Mouse (Mus musculus) bone marrow, adult 2 months (tissue): ENCODE data around the gene Wdhd1. TPM values are rescaled to one million over a fixed set of nuclear protein-coding genes. Genes with fewer than 3 reads are reported as not detected.
"Not testable (repeated sequence)": the region's sequence is repeated elsewhere in the genome, so short reads cannot be mapped to it uniquely, and the experiment has no call there.

Experiments
- H3K27ac ChIP-seq: fragments of 200-500 bp; 2 replicates; pipeline ENCODE4 v1.5.1; 2012; ENCODE audit warnings: low read depth, mild to moderate bottlenecking, control low read depth, inconsistent platforms, low read length; ENCODE audit not compliant: control insufficient read depth, poor library complexity, insufficient read depth
- H3K4me1 ChIP-seq: fragments of 200-500 bp; 2 replicates; pipeline ENCODE4 v1.6.1; 2011; ENCODE audit warnings: low read length; ENCODE audit not compliant: control insufficient read depth, insufficient read depth
- H3K4me3 ChIP-seq: fragments of 200-500 bp; replicated peaks from 2 replicates; pipeline ENCODE3; 2011; ENCODE audit warnings: mild to moderate bottlenecking, low read depth, low read length, control low read depth; ENCODE audit not compliant: control insufficient read depth
- CTCF ChIP-seq: fragments of 200-500 bp; IDR thresholded peaks from 2 replicates; pipeline ENCODE4 v1.5.1; 2011; ENCODE audit warnings: low read length, control low read depth; ENCODE audit not compliant: control insufficient read depth, insufficient read depth
- POLR2A ChIP-seq: fragments of 200-500 bp; IDR thresholded peaks from 2 replicates; pipeline ENCODE4 v1.6.1; 2011; ENCODE audit warnings: low read depth, mild to moderate bottlenecking, control low read depth, low read length, borderline replicate concordance; ENCODE audit not compliant: control insufficient read depth
- WGBS: fragments of 180-500 bp; shearing (Covaris S2); methylation state at CpG from one replicate; pipeline ENCODE4 v1.1.7; 2018; 5-methylcytosine and 5-hydroxymethylcytosine counted together
- polyA plus RNA-seq: library from polyadenylated mRNA; stranded (reverse); fragments of >200 nt; gene quantifications from 2 replicates; pipeline ENCODE4 v1.2.4, GENCODE M21; 2011; ENCODE audit warnings: low replicate concordance; ENCODE audit not compliant: missing spikeins, insufficient read depth, insufficient read length

Gene Wdhd1
- 69.3 and 87.8 TPM in 2 replicates for polyA plus RNA-seq

DNA sequence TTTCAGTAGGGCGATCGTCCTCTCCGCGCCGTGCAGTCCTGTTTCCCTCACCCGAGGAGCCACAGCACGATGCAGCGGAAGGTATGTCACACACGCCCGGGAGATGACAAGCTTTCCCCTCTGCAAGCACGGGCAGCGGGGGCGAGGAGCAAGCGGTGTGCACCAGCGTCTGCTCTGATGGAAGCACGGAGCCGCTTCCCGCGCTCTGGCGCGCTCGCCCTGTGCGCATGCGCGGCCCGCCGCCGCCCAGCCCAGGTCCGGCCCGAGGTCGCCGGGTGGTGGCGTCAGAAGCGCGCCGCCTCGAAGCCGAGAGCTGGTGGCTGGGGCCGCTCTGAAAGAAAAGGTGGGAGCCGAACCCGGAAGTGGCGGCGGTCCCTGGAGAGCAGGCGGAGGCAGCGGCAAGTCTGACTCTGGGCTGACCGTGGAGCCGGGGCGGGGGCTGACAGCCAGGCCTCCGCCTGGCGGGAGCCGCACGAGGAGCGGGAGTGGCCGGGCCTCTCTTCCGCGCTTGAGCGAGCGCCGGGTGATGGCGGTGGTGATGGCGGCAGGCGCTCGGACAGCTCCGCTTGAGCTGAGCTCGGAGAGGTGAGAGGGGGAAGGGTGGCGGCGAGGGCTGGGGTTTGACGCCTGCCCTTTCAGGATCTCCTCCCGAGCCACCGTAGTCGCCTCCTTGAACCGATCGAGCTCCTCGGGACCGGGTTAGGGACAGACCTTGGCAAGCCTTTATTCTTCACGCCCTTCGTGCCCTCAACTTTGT, at the start of gene Wdhd1, which contains the start of gene Socs4:
Gene Wdhd1 (minus strand): TSS at position 221 of the 757 bp plus-strand sequence.
Gene Socs4 (plus strand): TSS at position 295 of the 757 bp plus-strand sequence.
- TF ChIP-seq CTCF (peak; percentile 2; the same call in 1 of the 2 replicates), POLR2A (peak; percentile 92)
- under 1% methylated on average over 77 of the region's 77 CpGs for WGBS
- Histone ChIP-seq H3K4me1 (no peaks in the 10 kb centered on the region), H3K4me3 (peak within 1 kb of the TSS; percentile 99), H3K27ac (peak within 1 kb of the TSS; percentile 99)

DNA sequence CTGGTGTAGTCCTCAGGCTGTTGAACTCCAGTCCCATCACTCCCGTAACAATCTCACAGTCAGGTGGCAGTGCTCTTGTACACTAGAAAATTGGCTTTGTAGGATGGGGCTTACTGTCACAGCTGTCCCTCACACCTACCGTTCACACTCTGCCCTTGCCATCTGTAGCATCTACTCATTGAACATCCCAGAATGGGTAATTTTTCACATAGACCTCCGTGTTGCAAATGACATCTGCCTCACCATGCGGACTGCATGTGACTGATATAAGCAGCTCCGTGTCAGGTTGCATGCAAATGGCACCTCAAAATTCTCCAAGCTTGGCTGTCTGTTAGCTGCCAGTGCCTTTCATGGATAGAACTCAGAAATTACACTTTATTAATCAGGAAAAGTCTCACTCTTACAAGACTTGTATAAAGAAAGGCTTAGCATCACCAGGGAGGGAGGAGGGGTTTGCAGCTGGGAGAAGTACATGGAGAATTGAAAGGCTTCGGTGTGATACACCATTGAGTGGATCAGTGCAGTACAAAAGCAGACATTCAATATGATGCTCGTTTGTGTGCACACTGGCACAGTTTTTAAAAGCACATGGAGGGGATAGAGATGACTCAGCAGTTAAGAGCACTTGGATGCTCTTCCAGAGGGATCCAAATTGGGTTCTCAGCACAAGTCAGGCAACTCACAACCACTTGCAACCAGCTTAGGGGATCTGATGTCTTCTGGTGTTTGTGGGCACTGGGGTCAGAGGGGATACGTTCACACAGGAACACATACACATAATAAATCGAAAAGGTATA, 49.5 kb upstream of the Wdhd1 start:
- no peak overlapping the region for H3K27ac ChIP-seq
- no peak overlapping the region for H3K4me3 ChIP-seq
- TF ChIP-seq POLR2A, result no peak
- TF ChIP-seq CTCF, result no peak
- 85% methylated on average over 9 of the region's 9 CpGs for WGBS
- no peaks in the 10 kb centered on the region; the same call in 1 of the 2 replicates for H3K4me1 ChIP-seq

DNA sequence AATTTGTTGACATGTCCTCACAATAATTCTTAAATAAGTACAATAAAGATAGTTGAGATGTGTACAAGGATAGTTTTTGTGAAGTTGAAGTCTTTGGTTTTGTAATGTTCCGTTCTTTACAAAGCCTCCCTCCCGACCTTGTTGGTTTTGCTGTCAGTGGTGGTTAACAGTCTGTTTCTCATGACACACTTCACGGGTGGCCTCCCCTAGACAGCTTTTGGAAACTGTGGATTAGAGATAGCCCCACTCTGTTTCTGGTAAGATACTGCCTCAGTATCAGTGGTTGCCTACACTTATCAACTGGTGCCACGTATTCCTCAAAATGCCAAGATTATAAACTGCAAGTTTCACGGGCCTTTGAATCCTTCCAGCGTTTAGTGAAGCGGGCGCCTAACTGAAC, 44.9 kb upstream of the Wdhd1 start:
- not testable (repeated sequence) for H3K4me3 ChIP-seq, H3K4me1 ChIP-seq, H3K27ac ChIP-seq
- 65% methylated on average over 7 of the region's 8 CpGs for WGBS

DNA sequence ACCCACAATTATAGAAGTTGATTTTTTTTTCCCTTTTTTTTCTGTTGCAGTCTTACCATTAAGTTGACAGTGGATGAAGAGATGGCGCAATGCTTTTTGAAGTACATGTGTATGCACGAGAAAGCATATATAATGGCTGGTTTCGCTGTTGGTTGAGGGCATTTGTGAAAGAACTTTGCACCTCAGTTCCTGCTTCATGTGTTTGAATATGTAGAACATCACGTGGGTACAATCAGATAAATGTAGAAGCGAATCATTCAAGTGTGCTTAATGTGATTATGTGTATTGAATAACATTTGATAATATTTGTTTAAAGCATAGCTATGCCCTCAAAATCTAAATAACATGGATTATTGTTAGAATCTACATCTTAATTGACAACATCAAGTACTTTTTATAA, 42.7 kb upstream of the Wdhd1 start:
- 78% methylated on average over 5 of the region's 5 CpGs for WGBS
- no peak overlapping the region for H3K4me3 ChIP-seq
- no peak overlapping the region for H3K27ac ChIP-seq
- H3K4me1 ChIP-seq, result peaks cover 1% of the 10 kb centered on the region
- TF ChIP-seq CTCF (no peak), POLR2A (no peak)

DNA sequence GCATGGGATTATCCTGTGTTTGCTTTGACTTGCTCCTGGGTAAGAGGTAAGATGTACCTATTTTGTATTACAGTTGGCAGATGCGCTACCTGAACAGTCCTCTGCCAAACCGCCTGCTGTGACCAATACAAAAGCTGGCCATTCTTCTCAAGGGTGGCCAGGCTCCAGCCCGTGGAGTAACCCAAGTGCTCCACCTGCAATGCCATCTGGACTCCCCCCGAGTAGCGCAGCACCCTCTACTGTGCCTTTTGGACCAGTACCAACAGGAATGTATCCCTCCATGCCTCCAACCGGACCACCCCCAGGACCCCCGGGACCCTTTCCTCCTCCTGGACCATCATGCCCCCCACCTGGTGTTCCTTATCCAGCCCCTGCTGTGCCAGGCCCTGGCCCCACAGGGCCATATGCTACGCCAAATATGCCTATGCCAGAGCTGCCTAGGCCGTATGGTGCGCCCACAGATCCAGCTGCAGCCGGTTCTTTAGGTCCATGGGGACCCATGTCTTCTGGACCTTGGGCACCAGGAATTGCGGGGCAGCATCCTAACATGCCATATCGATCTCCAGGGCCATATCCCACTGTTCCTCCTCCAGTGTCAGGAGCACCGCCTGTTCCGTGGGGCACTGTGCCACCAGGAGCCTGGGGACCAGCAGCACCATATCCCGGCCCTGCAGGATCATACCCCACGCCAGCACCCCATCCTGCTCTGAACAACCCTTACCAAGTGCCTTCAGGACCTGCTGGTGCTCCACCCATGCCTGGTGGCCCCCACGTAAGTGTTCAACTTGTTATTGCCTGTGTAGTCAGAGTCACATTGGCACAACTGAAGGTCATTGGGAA, 33.9 kb upstream of the Wdhd1 start:
- Histone ChIP-seq H3K4me3 (no peak overlapping the region), H3K4me1 (no peaks in the 10 kb centered on the region), H3K27ac (no peak overlapping the region; the same call in 1 of the 2 replicates)
- 94% methylated on average over 18 of the region's 18 CpGs for WGBS
- TF ChIP-seq CTCF (no peak), POLR2A (no peak)

DNA sequence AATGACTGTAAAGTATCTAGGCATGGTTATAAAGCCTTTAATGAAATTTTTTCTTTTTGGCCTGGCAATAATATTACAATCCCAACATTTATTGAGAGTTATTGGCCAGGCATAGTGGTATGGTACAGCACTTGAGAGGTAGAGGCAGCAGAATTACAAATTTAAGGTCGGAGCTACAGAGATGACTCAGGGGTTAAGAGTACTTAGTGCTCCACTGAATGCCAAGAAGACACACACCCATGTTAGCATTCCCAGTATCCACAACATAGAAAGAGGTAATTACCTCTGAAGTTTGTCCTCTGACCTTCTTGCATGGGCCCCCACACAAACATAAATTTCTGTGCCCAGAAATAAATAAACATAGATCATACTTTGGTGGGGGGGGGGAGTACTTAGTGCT, 32.4 kb upstream of the Wdhd1 start:
- no peak overlapping the region for H3K4me3 ChIP-seq
- 94% methylated on average over 1 of the region's 1 CpGs for WGBS
- H3K4me1 ChIP-seq, result no peaks in the 10 kb centered on the region
- no peak for TF ChIP-seq CTCF
- TF ChIP-seq POLR2A, result no peak
- H3K27ac ChIP-seq, result no peak overlapping the region

DNA sequence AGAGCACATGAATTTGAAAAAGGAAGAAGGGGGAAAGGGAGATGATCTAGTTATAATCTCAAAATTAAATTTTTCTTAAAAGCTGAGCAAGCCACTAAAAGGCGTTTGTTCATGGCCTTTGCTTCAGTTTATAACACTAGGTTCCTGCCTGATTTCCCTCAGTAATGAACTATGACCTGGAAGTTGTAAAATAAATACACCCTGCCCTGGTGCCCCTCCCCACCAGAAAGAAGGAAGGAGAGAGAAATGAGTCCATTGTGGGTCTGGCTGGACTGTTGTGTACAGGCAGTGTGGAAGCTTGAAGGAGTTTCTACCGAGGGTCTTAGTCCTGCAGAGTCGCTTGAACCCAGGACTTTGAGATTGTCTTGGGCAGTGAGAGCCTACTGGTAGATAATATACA, 31.0 kb upstream of the Wdhd1 start:
- Histone ChIP-seq H3K4me1 (no peaks in the 10 kb centered on the region), H3K4me3 (no peak overlapping the region), H3K27ac (no peak overlapping the region)
- no peak for TF ChIP-seq POLR2A
- TF ChIP-seq CTCF, result no peak
- 81% methylated on average over 3 of the region's 3 CpGs for WGBS

DNA sequence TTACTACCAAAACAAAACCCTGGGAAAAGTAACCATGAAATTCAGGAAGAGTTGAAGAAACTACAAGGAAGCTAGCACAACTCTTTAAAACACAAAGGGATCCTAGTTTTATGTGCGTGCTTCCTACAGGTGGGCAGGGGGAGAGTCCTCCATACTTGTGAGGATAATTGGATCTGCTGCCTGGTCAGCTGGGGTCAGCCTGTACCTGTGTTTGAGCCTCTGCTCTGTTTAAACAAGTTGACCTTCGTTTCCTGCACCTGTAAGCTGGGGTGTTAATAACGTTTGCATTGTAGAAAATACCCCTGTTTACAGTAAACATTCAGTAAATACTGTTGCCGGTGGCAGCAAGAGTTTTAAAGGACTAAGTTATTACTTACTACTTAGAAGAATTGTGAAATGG, 29.3 kb upstream of the Wdhd1 start:
- Histone ChIP-seq H3K4me1 (no peaks in the 10 kb centered on the region), H3K27ac (no peak overlapping the region), H3K4me3 (no peak overlapping the region)
- TF ChIP-seq CTCF (no peak), POLR2A (no peak)
- 82% methylated on average over 4 of the region's 4 CpGs for WGBS
